Mouse (Mus musculus) forebrain, embryonic 10.5 days (tissue): ENCODE measurements around the gene Rpap2. TPM values are rescaled to one million over a fixed set of nuclear protein-coding genes. Genes with fewer than 3 reads are reported as not detected.
A peak's percentile ranks its signal among the peaks of the same experiment; 100 is the strongest.

Experiments used
- DNase-seq: peaks from one replicate; pipeline ENCODE4 v3.0.0-alpha.2; 2017; ENCODE audit warnings: low spot score; ENCODE audit errors: extremely low spot score
- H3K27ac ChIP-seq: fragments of 300-500 bp; sonication (generic); 2 replicates; pipeline ENCODE4 v1.5.1; 2016; ENCODE audit warnings: mild to moderate bottlenecking
- H3K27me3 ChIP-seq: fragments of 300-500 bp; sonication (generic); 2 replicates; pipeline ENCODE4 v1.6.1; 2016; ENCODE audit warnings: mild to moderate bottlenecking; ENCODE audit not compliant: poor library complexity, severe bottlenecking
- H3K36me3 ChIP-seq: fragments of 300-500 bp; sonication (generic); replicated peaks from 2 replicates; pipeline ENCODE4 v1.6.1; 2016; ENCODE audit warnings: mild to moderate bottlenecking, moderate library complexity
- H3K4me1 ChIP-seq: fragments of 300-500 bp; sonication (generic); 2 replicates; pipeline ENCODE4 v1.6.1; 2016
- H3K4me3 ChIP-seq: fragments of 300-500 bp; sonication (generic); 2 replicates; pipeline ENCODE4 v1.5.1; 2016; ENCODE audit warnings: mild to moderate bottlenecking, moderate library complexity
- H3K9me3 ChIP-seq: fragments of 300-500 bp; sonication (generic); 2 replicates; pipeline ENCODE4 v1.6.1; 2016; ENCODE audit warnings: mild to moderate bottlenecking, moderate library complexity
- WGBS: fragments of 180-500 bp; shearing (Covaris S2); methylation state at CpG from one replicate; pipeline ENCODE4 v1.1.7; 2016; 5-methylcytosine and 5-hydroxymethylcytosine counted together
- polyA plus RNA-seq: library from polyadenylated mRNA; unstranded; fragments of >200 nt; fragmentation: Nextera tagmentation; extraction: Ambion mirVana; gene quantifications from 2 replicates; pipeline ENCODE4 v1.2.1, GENCODE M21; 2016

Rpap2 gene
- polyA plus RNA-seq, result 19.0 and 19.1 TPM in 2 replicates

GRCm38 (mm10) chr5:107597301-107598077 lies at the start of gene Rpap2, which contains the start of gene Glmn:
Gene Rpap2 (plus strand): TSS chr5:107597373.
Gene Glmn (minus strand): TSS chr5:107597888.
- H3K27me3 ChIP-seq, result no peaks in the 10 kb centered on the region
- no peaks in the 10 kb centered on the region for H3K9me3 ChIP-seq
- peak; percentile 89 for DNase-seq
- peaks cover 27% of the 10 kb centered on the region for H3K36me3 ChIP-seq
- H3K4me1 ChIP-seq, result peaks cover 18% of the 10 kb centered on the region
- H3K4me3 ChIP-seq, result peak within 1 kb of the TSS; percentile 80
- peak within 1 kb of the TSS; percentile 95 for H3K27ac ChIP-seq
- WGBS, result under 1% methylated on average over 53 of the region's 64 CpGs

- H3K36me3 ChIP-seq, result peaks cover 25% of the 10 kb centered on the region
- no peaks in the 10 kb centered on the region for H3K9me3 ChIP-seq
- H3K27me3 ChIP-seq, result no peaks in the 10 kb centered on the region
- H3K27ac ChIP-seq, result no peak overlapping the region
- 87% methylated on average over 3 of the region's 3 CpGs for WGBS
- no peak overlapping the region for H3K4me3 ChIP-seq
- no peaks in the 10 kb centered on the region for H3K4me1 ChIP-seq
- no peak for DNase-seq
These were observed 49.2 kb upstream of the Rpap2 start for GRCm38 (mm10) chr5:107547955-107548354.

- Histone ChIP-seq H3K9me3 (no peaks in the 10 kb centered on the region), H3K27ac (no peak overlapping the region), H3K36me3 (peaks cover 25% of the 10 kb centered on the region), H3K27me3 (no peaks in the 10 kb centered on the region), H3K4me3 (no peak overlapping the region), H3K4me1 (no peaks in the 10 kb centered on the region)
- 84% methylated on average over 3 of the region's 3 CpGs for WGBS
- DNase-seq, result no peak
These were observed 48.7 kb upstream of the Rpap2 start for GRCm38 (mm10) chr5:107548444-107548843.

GRCm38 (mm10) chr5:107554336-107554735 lies 42.8 kb upstream of the Rpap2 start:
- H3K4me1 ChIP-seq, result no peaks in the 10 kb centered on the region
- no peaks in the 10 kb centered on the region for H3K27me3 ChIP-seq
- H3K4me3 ChIP-seq, result no peak overlapping the region
- 89% methylated on average over 5 of the region's 5 CpGs for WGBS
- H3K9me3 ChIP-seq, result no peaks in the 10 kb centered on the region
- peaks cover 46% of the 10 kb centered on the region for H3K36me3 ChIP-seq
- H3K27ac ChIP-seq, result no peak overlapping the region
- DNase-seq, result no peak

- Histone ChIP-seq H3K27me3 (no peaks in the 10 kb centered on the region), H3K36me3 (peaks cover 52% of the 10 kb centered on the region), H3K27ac (no peak overlapping the region), H3K4me3 (no peak overlapping the region), H3K9me3 (no peaks in the 10 kb centered on the region), H3K4me1 (no peaks in the 10 kb centered on the region)
- 86% methylated on average over 3 of the region's 3 CpGs for WGBS
- no peak for DNase-seq
These were observed 40.2 kb upstream of the Rpap2 start for GRCm38 (mm10) chr5:107556969-107557368.

GRCm38 (mm10) chr5:107569148-107569547 lies 28.0 kb upstream of the Rpap2 start:
- Histone ChIP-seq H3K36me3 (peaks cover 70% of the 10 kb centered on the region), H3K27me3 (no peaks in the 10 kb centered on the region), H3K27ac (no peak overlapping the region), H3K4me3 (no peak overlapping the region), H3K9me3 (no peaks in the 10 kb centered on the region), H3K4me1 (no peaks in the 10 kb centered on the region)
- WGBS, result 97% methylated on average over 9 of the region's 9 CpGs
- no peak for DNase-seq

GRCm38 (mm10) chr5:107598380-107598779 lies 1.2 kb downstream of the Rpap2 start:
- Histone ChIP-seq H3K9me3 (no peaks in the 10 kb centered on the region), H3K27me3 (no peaks in the 10 kb centered on the region), H3K4me3 (peak overlapping the region; percentile 80), H3K4me1 (peaks cover 18% of the 10 kb centered on the region), H3K27ac (no peak overlapping the region), H3K36me3 (peaks cover 27% of the 10 kb centered on the region)
- DNase-seq, result no peak
- WGBS, result 29% methylated on average over 4 of the region's 4 CpGs

- H3K27me3 ChIP-seq, result no peaks in the 10 kb centered on the region
- WGBS, result 4% methylated on average over 2 of the region's 2 CpGs
- no peaks in the 10 kb centered on the region for H3K9me3 ChIP-seq
- DNase-seq, result peak; percentile 45
- H3K27ac ChIP-seq, result no peak overlapping the region
- H3K4me3 ChIP-seq, result no peak overlapping the region
- no peaks in the 10 kb centered on the region for H3K4me1 ChIP-seq
- H3K36me3 ChIP-seq, result peaks cover 40% of the 10 kb centered on the region
These were observed 14.1 kb downstream of the Rpap2 start for GRCm38 (mm10) chr5:107611224-107611623.

GRCm38 (mm10) chr5:107617986-107618385 lies 20.8 kb downstream of the Rpap2 start:
- peaks cover 65% of the 10 kb centered on the region for H3K36me3 ChIP-seq
- no peak overlapping the region for H3K4me3 ChIP-seq
- no peak overlapping the region for H3K27ac ChIP-seq
- H3K9me3 ChIP-seq, result no peaks in the 10 kb centered on the region
- no peak for DNase-seq
- H3K27me3 ChIP-seq, result no peaks in the 10 kb centered on the region
- no peaks in the 10 kb centered on the region for H3K4me1 ChIP-seq
- WGBS, result 91% methylated on average over 6 of the region's 6 CpGs

GRCm38 (mm10) chr5:107621327-107621726 lies 24.2 kb downstream of the Rpap2 start:
- no peak for DNase-seq
- H3K9me3 ChIP-seq, result no peaks in the 10 kb centered on the region
- WGBS, result 97% methylated on average over 3 of the region's 3 CpGs
- H3K27me3 ChIP-seq, result no peaks in the 10 kb centered on the region
- H3K27ac ChIP-seq, result no peak overlapping the region
- peaks cover 59% of the 10 kb centered on the region for H3K36me3 ChIP-seq
- no peak overlapping the region for H3K4me3 ChIP-seq
- H3K4me1 ChIP-seq, result no peaks in the 10 kb centered on the region

- Histone ChIP-seq H3K4me1 (no peaks in the 10 kb centered on the region), H3K9me3 (no peaks in the 10 kb centered on the region), H3K27ac (no peak overlapping the region), H3K27me3 (no peaks in the 10 kb centered on the region), H3K4me3 (no peak overlapping the region), H3K36me3 (peaks cover 29% of the 10 kb centered on the region)
- 86% methylated on average over 4 of the region's 4 CpGs for WGBS
- DNase-seq, result no peak
These were observed 36.5 kb downstream of the Rpap2 start for GRCm38 (mm10) chr5:107633651-107634050.

- H3K4me1 ChIP-seq, result no peaks in the 10 kb centered on the region
- H3K36me3 ChIP-seq, result peaks cover 17% of the 10 kb centered on the region; the same call in 1 of the 2 replicates
- H3K27ac ChIP-seq, result no peak overlapping the region
- H3K4me3 ChIP-seq, result no peak overlapping the region
- no peaks in the 10 kb centered on the region for H3K9me3 ChIP-seq
- 81% methylated on average over 1 of the region's 1 CpGs for WGBS
- DNase-seq, result no peak
- H3K27me3 ChIP-seq, result no peaks in the 10 kb centered on the region
These were observed 39.9 kb downstream of the Rpap2 start for GRCm38 (mm10) chr5:107637106-107637505.

GRCm38 (mm10) chr5:107638366-107638765 lies 41.2 kb downstream of the Rpap2 start:
- Histone ChIP-seq H3K4me1 (no peaks in the 10 kb centered on the region), H3K27ac (no peak overlapping the region), H3K4me3 (no peak overlapping the region), H3K27me3 (no peaks in the 10 kb centered on the region), H3K36me3 (peaks cover 20% of the 10 kb centered on the region; the same call in 1 of the 2 replicates), H3K9me3 (no peaks in the 10 kb centered on the region)
- no peak for DNase-seq
- 95% methylated on average over 8 of the region's 8 CpGs for WGBS
